Mouse (Mus musculus) kidney, postnatal 10 days (tissue): Measurements from ENCODE around the gene Tenm1.

Source experiments
- DNase-seq: peaks from one replicate; pipeline ENCODE4 v3.0.0; 2021; ENCODE audit warnings: mixed read lengths

The Tenm1 gene

DNA sequence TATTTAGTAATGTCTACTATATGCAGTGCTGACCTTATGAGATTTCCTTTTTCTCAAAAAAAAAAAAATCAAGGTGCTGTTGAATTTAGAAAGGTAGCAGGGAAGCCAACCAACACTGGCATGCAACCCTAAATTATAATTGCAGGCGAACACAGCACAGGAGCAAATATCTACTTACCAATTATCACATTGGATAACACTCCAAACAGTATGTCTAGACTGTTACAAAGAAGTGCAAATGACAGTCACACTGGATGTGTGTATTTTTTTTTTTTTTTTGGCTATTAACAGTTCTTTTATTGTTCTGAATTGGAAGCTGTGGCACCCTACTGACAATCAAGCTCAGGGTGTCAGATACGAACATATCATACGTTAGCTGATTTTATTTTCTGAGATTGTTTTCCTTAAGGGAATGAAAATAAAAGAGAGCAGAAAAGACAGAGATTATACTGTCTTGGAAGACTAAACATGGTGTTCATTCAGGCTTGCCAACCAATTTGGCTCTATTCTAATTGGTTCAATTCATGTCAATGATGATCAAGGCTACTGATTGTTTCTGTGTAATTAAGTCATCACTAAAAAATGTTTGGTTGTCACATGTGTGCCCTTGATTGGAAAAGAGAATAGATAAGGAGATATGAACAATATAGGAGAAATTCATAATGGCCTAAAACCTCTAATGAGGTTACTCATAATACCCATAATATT, 710.7 kb downstream of the Tenm1 start:
- no peak for DNase-seq

- DNase-seq: no peak
Measured at GRCm38 (mm10) chrX:42700291-42700690, 728.6 kb downstream of the Tenm1 start.

DNA sequence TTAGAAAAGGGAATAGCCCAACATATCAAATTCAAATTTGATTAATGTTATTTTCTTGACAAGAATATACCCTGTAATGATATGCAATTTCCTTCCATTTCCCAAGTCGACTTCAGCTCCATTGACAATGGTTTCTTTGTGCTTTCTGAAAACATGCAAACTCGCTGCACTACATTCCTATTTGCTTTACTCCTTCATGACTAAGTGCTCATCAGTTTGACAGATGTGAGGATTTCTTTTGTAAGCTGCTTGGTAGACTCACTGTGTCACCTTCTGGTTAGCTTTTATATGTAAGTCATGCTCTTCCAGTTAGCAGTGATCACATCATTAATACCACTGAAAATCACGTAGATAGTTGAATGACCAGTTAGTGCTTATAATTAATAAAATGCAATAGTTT, 781.8 kb downstream of the Tenm1 start:
- no peak for DNase-seq

GRCm38 (mm10) chrX:42580521-42580920, 848.4 kb downstream of the Tenm1 start:
- no peak for DNase-seq

DNA sequence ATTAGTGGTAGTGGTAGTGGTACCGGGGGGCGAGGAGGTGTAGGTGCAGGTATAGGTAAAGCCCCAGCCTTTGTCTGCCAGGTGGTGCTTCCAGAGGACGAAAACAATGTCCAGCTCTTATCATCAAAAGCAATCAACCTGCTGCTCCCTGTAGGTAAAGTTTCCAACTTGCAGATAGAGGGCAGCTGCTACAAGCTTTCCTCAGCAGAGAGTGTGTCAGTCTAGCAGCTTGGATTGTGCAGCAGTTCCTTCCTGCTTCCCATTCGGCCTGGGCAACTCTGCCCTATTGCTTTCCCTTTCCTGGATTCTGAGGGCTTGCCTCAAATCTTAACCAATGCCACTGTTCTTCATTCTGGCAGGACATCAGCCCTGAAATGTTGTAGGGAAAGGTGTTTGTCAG, 870.2 kb downstream of the Tenm1 start:
- no peak for DNase-seq

GRCm38 (mm10) chrX:42557284-42557683, 871.6 kb downstream of the Tenm1 start:
- DNase-seq: peak; percentile 57

DNA sequence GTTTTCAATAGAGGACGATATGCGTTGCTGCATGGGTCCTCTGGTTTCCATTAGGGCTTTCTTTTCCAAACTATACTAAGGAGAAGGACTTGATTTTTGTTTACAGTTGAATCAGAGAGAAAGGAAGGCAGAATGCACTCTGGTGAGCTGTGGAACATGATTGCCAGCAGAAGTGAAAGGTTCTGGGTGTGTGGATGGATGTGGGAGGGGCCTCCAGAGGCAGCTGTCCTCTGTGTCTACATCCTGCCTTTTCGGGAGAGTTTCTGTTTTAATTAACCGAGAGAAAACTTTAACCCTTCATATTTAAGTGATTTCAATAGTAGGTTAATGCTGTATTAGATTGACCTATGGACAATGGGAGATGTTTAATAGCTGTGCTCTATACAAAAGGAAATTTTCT, 880.4 kb downstream of the Tenm1 start:
- DNase-seq: no peak

GRCm38 (mm10) chrX:42545076-42545475, 883.9 kb downstream of the Tenm1 start:
- no peak for DNase-seq

- DNase-seq: peak; percentile 76
Measured at GRCm38 (mm10) chrX:42540756-42541053, 888.2 kb downstream of the Tenm1 start.

DNA sequence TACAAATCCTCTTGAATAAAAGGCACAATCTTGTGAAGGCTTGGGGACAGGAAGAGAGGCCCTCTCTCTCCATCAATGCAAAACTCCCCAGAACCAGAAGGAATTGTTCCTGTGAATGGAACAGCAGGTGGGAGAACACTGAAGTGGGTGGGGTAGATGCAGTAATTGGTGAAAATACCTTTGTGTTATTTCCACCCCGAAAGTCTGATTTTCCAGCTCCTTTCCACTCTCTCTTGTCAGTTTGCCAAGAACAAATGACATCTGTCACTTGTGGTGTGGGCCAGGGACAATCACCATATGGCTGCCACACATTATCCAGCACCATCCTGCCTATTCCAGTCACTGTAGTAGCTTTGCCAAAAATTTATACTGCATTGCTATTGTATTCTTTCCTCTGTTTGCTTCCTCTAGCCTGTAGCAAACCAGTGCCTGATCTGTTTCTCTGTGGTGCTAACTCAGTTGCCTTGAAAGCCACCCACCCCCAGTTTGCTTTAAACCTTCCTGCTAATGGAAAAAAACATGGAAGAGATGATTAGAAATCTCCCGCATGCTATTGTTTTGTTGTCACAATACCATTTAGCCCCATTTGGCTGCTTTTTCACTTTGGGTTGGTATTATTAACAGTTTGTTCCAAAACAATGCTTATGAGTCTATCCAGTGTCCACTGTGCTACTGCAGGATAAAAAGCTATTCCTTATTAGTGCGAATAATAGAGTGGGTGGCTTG, 888.7 kb downstream of the Tenm1 start:
- no peak for DNase-seq

DNA sequence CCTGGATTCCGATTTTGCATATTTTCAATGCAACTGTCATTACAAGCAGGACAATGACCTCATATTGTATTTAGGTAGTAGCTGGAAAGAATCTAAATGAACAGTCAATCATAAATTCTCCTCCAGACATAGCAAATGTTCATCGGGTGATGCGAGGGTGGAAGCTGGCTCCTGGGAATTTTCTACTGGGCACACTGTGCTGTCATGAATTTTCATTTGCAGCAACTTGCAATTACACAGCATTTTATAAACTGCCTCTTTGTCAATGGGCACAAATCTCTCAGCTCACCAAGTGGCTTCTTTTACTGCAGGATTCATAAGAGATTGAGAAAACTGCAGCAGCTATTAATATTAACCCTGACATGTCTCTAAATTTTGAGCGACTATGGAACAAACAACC, 898.2 kb downstream of the Tenm1 start:
- no peak for DNase-seq

- DNase-seq: no peak
Measured at GRCm38 (mm10) chrX:42522868-42523267, 906.1 kb downstream of the Tenm1 start.

- DNase-seq: no peak
Measured at GRCm38 (mm10) chrX:42512567-42512966, 916.4 kb downstream of the Tenm1 start.

DNA sequence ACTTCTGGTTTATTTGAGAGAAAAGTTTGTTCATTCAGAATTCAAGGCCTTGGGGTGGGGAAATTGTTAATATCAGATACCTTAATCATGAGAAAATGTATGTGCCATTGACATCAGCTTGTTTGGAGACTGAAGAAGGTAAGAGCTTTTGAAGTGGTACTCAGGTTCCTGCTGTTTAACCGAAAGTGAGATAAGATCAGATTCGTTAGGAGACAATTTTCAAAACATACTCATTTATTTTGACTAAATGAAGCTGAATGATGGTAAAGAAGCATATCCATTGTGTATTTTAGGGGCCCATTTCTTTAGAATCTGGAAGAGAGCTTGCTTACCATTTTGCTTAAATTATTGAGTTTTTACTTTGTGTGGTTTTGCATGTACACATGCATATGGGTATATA, 917.8 kb downstream of the Tenm1 start:
- no peak for DNase-seq

DNA sequence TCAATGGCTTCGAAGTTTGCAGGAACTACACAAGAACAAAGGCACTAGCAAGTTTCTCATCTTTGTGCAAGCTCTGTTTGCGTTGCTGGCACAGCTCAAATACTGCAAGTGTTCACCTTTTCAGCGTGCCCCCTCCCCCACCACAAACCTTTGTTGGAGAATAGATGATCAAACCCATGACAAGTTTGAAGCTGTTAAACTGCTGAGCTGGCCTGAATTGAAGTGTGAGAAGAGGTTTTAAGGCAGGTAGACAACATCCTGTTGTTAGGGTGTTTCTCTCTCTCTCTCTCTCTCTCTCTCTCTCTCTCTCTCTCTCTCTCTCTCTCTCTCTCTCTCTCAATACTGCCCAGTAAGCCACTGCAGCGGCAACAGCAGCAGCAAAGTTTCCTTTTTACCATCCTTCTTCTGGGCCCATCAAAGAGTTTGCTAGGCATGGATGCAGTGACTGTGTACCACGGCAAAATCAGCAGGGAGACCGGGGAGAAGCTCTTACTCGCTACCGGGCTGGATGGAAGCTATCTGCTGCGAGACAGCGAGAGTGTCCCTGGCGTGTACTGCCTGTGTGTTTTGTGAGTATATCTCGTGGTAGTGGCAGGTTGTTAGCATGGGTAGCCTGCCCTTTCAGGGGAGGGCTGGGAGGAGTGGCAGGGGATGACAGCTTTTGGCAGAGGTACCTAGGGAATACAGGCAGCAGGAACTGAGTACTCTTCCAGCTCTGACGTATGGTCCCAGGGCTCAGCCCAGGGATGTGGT, 926.5 kb downstream of the Tenm1 start, which contains the start of gene Sh2d1a:
Sh2d1a (plus strand) TSS at position 163 of the 753 bp plus-strand sequence.
- no peak for DNase-seq

- no peak for DNase-seq
Measured at GRCm38 (mm10) chrX:42500538-42500937, 928.4 kb downstream of the Tenm1 start.

DNA sequence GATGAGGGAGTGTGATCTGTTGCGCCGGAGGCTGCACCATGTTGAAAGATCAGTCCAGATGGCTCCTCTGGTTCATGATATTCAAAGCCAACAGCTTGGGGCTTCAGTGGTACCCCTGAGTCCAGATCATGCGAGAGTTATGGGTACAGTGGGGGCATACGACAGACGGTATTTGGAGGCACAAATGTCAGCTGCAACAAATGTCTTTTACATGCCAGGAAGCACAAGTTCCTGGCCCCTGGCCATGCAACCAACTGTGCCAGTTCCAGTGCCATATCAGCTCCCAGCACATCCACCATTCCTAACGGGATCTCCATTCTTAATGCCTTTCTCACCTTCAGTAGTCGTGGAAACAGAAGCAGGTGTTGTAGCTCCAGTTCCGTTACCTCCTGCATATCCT, 938.6 kb downstream of the Tenm1 start:
- no peak for DNase-seq

- DNase-seq: no peak
Measured at GRCm38 (mm10) chrX:42489446-42489845, 939.5 kb downstream of the Tenm1 start, which contains the start of gene Tex13c2. TSS of gene Tex13c2 (plus strand) at chrX:42489691.
